Mouse (Mus musculus) T-cell, adult 2 months (primary cell): ENCODE measurements around the gene Aunip.
"Not testable (repeated sequence)": the region's sequence is repeated elsewhere in the genome, so short reads cannot be mapped to it uniquely, and the experiment has no call there.

Source experiments
- DNase-seq: peaks from one replicate; pipeline ENCODE4 v3.0.0; 2022; ENCODE audit warnings: low spot score

Aunip gene

GRCm38 (mm10) chr4:134485151-134485900, 25.5 kb upstream of the Aunip start:
- no peak for DNase-seq

GRCm38 (mm10) chr4:134488211-134488610, 22.6 kb upstream of the Aunip start:
- DNase-seq = no peak

- DNase-seq = no peak
These were observed 20.7 kb upstream of the Aunip start for GRCm38 (mm10) chr4:134489986-134490665.

GRCm38 (mm10) chr4:134491716-134492115, 19.1 kb upstream of the Aunip start:
- no peak for DNase-seq

- DNase-seq = not testable (repeated sequence)
These were observed 16.6 kb upstream of the Aunip start for GRCm38 (mm10) chr4:134494161-134494560.

GRCm38 (mm10) chr4:134494780-134495545, 15.8 kb upstream of the Aunip start:
- DNase-seq = peak; percentile 96

GRCm38 (mm10) chr4:134495546-134495923, 15.3 kb upstream of the Aunip start:
- DNase-seq = no peak

- peak; percentile 38 for DNase-seq
These were observed 14.1 kb upstream of the Aunip start, which contains the start of gene Paqr7 for GRCm38 (mm10) chr4:134496595-134497210. TSS of gene Paqr7 (plus strand) at chr4:134496697.

GRCm38 (mm10) chr4:134497223-134497622, 13.6 kb upstream of the Aunip start:
- no peak for DNase-seq

GRCm38 (mm10) chr4:134497986-134498731, 12.6 kb upstream of the Aunip start:
- DNase-seq = no peak

GRCm38 (mm10) chr4:134498983-134499382, 11.8 kb upstream of the Aunip start:
- DNase-seq = not testable (repeated sequence)

- no peak for DNase-seq
These were observed 9.7 kb upstream of the Aunip start for GRCm38 (mm10) chr4:134501095-134501494.

- DNase-seq = no peak
These were observed 7.0 kb upstream of the Aunip start for GRCm38 (mm10) chr4:134503686-134504357.

- DNase-seq = no peak
These were observed 5.5 kb upstream of the Aunip start for GRCm38 (mm10) chr4:134505303-134505789.

- no peak for DNase-seq
These were observed 4.7 kb upstream of the Aunip start for GRCm38 (mm10) chr4:134505966-134506594.

GRCm38 (mm10) chr4:134506713-134507112, 4.1 kb upstream of the Aunip start:
- DNase-seq = no peak

GRCm38 (mm10) chr4:134510396-134510795, 403 bp upstream of the Aunip start:
- DNase-seq = no peak

GRCm38 (mm10) chr4:134511730-134512129, 931 bp downstream of the Aunip start:
- no peak for DNase-seq

GRCm38 (mm10) chr4:134512798-134513197, 2.0 kb downstream of the Aunip start:
- DNase-seq = no peak

- DNase-seq = no peak
These were observed 3.6 kb downstream of the Aunip start for GRCm38 (mm10) chr4:134514309-134514930.
